Mouse (Mus musculus): ENCODE results near the gene Glt1d1. TPM values are rescaled to one million over a fixed set of nuclear protein-coding genes. Genes with fewer than 3 reads are reported as not detected.

The Glt1d1 gene
- polyA plus RNA-seq, 1 experiment from 2014 or later, result 0.79 TPM

GRCm38 (mm10) chr5:127677561-127677960, 45.5 kb downstream of the Glt1d1 start:
- no peak overlapping the region for H3K4me3 ChIP-seq
- H3K36me3 ChIP-seq, result no peaks in the 10 kb centered on the region
- H3K27ac ChIP-seq, result no peak overlapping the region
- H3K4me2 ChIP-seq (replicated peaks), result no peak overlapping the region
- 0 out of 2 replicates have a peak, but pooled peaks cover 6% of the 10 kb centered on the region for H3K9me3 ChIP-seq
- H3K9ac ChIP-seq, result no peak overlapping the region
- H3K4me1 ChIP-seq, result no peaks in the 10 kb centered on the region
- ATAC-seq (ENCODE audit: low FRiP score, low read depth), result no peak
- 88% methylated on average over 2 of the region's 2 CpGs for WGBS
- no peaks in the 10 kb centered on the region for H3K27me3 ChIP-seq

- WGBS, result 99% methylated on average over 5 of the region's 5 CpGs
- ATAC-seq (ENCODE audit: low FRiP score, low read depth), result no peak
- H3K4me1 ChIP-seq, result no peaks in the 10 kb centered on the region
Measured at GRCm38 (mm10) chr5:127678501-127678900, 46.4 kb downstream of the Glt1d1 start.

DNA sequence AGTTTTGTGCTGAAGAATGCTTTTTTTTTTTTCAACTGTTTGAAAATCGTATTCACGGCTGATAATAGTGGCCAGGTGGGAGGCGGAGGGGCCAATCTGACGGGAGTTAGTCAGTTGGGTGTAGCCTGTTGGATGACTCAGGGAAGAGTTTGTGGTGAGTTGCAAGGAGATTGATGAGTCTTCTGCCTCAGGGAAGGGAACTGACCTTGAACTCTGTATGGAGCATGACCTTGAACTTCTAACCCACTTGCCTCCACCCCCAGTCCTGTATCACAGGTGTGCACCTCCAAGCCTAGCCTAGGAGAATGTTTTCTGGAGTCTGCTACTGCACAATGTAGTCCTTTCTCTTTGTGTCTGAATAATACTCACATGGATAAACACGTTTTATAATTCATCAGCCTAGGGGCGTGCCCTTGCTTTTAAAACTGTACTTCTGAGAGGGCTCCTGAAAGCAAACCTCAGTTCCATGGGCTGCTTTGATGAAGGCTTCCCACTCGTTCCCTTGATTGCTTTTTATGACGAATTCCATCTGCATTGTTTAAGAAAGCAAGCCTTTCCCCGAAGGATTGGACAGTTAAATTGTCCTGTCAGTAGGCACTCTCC, 56.6 kb downstream of the Glt1d1 start:
- Histone ChIP-seq H3K27ac (no peak overlapping the region), H3K36me3 (no peaks in the 10 kb centered on the region), H3K27me3 (no peaks in the 10 kb centered on the region), H3K4me2 (replicated peaks) (no peak overlapping the region), H3K4me1 (peaks cover 4% of the 10 kb centered on the region; the same call in 1 of the 2 replicates), H3K4me3 (no peak overlapping the region), H3K9ac (no peak overlapping the region), H3K9me3 (no peaks in the 10 kb centered on the region)
- no peak for ATAC-seq (ENCODE audit: low FRiP score, low read depth)
- 66% methylated on average over 9 of the region's 9 CpGs for WGBS

More at GRCm38 (mm10) chr5:127678501-127678900, 46.4 kb downstream of the Glt1d1 start:
- Histone ChIP-seq H3K27ac (no peak overlapping the region), H3K36me3 (no peaks in the 10 kb centered on the region), H3K27me3 (no peaks in the 10 kb centered on the region), H3K9ac (no peak overlapping the region), H3K4me2 (replicated peaks) (no peak overlapping the region), H3K9me3 (0 out of 2 replicates have a peak, but pooled peaks cover 6% of the 10 kb centered on the region), H3K4me3 (no peak overlapping the region)

GRCm38 (mm10) chr5:127691085-127691484, 59.0 kb downstream of the Glt1d1 start:
- no peak for ATAC-seq (ENCODE audit: low FRiP score, low read depth)
- Histone ChIP-seq H3K27ac (no peak overlapping the region), H3K4me3 (no peak overlapping the region), H3K4me2 (replicated peaks) (no peak overlapping the region), H3K27me3 (no peaks in the 10 kb centered on the region), H3K9ac (no peak overlapping the region), H3K9me3 (no peaks in the 10 kb centered on the region), H3K4me1 (peaks cover 4% of the 10 kb centered on the region; the same call in 1 of the 2 replicates), H3K36me3 (no peaks in the 10 kb centered on the region)
- 85% methylated on average over 10 of the region's 10 CpGs for WGBS

DNA sequence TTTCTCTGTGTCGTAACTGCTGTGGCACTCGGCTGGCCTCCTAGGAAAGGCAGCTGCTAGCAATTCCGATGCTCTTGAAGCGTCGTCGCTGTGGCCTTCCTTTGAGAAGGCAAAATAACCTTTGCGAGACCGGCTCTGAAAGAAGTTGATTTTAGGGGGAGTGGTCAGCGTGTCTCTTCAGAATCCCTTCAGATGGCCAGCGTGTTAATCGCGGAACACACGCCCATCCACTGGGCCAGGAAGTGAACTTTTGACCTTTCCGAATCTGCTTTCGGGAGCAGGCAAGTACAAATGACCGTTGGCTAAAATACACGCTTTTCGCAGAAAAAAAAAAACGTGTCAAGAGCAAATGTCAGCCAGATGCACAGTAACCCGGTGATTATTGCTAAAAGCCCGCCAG, 59.5 kb downstream of the Glt1d1 start:
- Histone ChIP-seq H3K36me3 (no peaks in the 10 kb centered on the region), H3K4me3 (no peak overlapping the region), H3K27ac (no peak overlapping the region), H3K4me2 (replicated peaks) (0 out of 2 replicates have a peak overlapping the region, but pooled peaks have one; percentile 16), H3K9me3 (no peaks in the 10 kb centered on the region), H3K9ac (0 out of 2 replicates have a peak overlapping the region, but pooled peaks have one; percentile 31), H3K4me1 (peaks cover 4% of the 10 kb centered on the region; the same call in 1 of the 2 replicates), H3K27me3 (no peaks in the 10 kb centered on the region)
- WGBS, result 25% methylated on average over 21 of the region's 21 CpGs
- no peak for ATAC-seq (ENCODE audit: low FRiP score, low read depth)

DNA sequence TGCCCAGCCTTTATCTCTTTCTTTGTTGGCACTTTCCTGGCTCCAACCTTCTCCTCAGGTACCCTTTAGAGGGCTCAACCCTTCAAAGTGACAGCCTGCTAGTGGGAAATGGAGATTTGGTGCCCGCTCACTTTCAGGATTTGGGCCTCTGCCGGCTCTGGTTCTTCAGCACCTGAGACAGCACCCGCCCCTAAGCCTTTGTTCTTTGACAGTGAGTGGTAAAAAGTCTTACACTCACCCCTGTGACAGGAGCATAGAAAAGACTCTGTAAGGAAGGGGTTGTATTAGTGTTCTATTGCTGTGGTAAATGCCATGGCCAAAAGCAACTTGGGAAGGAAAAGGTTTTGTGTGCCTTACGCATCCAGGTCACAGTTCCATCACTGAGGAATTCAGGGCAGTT, 63.8 kb downstream of the Glt1d1 start:
- H3K27ac ChIP-seq, result no peak overlapping the region
- no peaks in the 10 kb centered on the region for H3K27me3 ChIP-seq
- H3K9ac ChIP-seq, result no peak overlapping the region
- H3K9me3 ChIP-seq, result no peaks in the 10 kb centered on the region
- 70% methylated on average over 4 of the region's 4 CpGs for WGBS
- peaks cover 4% of the 10 kb centered on the region; the same call in 1 of the 2 replicates for H3K4me1 ChIP-seq
- no peak for ATAC-seq (ENCODE audit: low FRiP score, low read depth)
- H3K4me3 ChIP-seq, result no peak overlapping the region
- no peaks in the 10 kb centered on the region for H3K36me3 ChIP-seq
- no peak overlapping the region for H3K4me2 ChIP-seq (replicated peaks)

- no peak for ATAC-seq (ENCODE audit: low FRiP score, low read depth)
Measured at GRCm38 (mm10) chr5:127696602-127697001, 64.5 kb downstream of the Glt1d1 start.

DNA sequence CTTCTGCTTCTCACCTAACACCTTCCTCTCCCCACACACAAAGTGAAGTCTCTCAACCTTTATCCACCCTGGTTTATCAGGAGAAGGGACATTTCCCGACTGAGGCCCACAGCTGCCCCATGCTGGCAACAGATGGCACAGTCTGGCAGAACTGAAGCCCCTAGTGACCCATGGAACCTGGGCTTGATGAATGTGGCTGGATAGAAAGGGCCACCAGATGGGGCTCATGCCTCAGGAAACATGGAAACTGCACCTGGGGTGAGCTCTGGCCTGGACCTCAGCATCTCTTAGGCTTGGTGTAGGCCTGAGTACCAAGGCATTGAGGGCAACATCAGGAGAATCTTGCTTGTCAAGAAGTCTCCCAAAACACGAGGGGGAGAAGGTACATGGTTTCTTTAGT, 66.5 kb downstream of the Glt1d1 start:
- no peak for ATAC-seq (ENCODE audit: low FRiP score, low read depth)
- WGBS, result 54% methylated on average over 2 of the region's 2 CpGs
- H3K4me3 ChIP-seq, result no peak overlapping the region

More at GRCm38 (mm10) chr5:127696602-127697001, 64.5 kb downstream of the Glt1d1 start:
- no peaks in the 10 kb centered on the region for H3K27me3 ChIP-seq
- peaks cover 1% of the 10 kb centered on the region; the same call in 1 of the 2 replicates for H3K4me1 ChIP-seq
- no peaks in the 10 kb centered on the region for H3K9me3 ChIP-seq
- H3K4me2 ChIP-seq (replicated peaks), result no peak overlapping the region
- H3K9ac ChIP-seq, result no peak overlapping the region
- H3K27ac ChIP-seq, result no peak overlapping the region
- WGBS, result 87% methylated on average over 4 of the region's 4 CpGs
- no peak overlapping the region for H3K4me3 ChIP-seq
- no peaks in the 10 kb centered on the region for H3K36me3 ChIP-seq

DNA sequence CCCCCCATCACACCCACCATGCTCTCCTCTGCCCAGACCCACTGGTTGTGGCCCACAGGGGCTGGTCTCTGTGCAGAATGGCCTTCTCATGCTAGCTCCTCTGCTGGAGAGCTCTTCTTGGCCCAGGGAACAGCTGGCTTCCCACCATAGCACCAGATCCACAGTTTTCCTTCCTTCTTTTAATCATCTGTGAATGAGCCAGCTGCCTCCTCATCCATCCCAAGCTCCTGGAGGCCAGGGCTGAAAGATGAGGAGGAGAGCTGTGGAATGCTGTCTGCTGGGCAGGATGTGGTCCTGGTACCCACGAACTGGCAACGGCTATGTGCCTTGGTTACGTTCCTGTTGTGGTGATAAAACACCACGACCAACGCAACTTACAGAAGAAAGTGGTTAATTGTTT, 67.6 kb downstream of the Glt1d1 start:
- Histone ChIP-seq H3K36me3 (no peaks in the 10 kb centered on the region), H3K27me3 (no peaks in the 10 kb centered on the region), H3K27ac (no peak overlapping the region), H3K9me3 (no peaks in the 10 kb centered on the region), H3K4me3 (no peak overlapping the region), H3K9ac (no peak overlapping the region), H3K4me2 (replicated peaks) (no peak overlapping the region), H3K4me1 (no peaks in the 10 kb centered on the region)
- WGBS, result 72% methylated on average over 5 of the region's 5 CpGs
- ATAC-seq (ENCODE audit: low FRiP score, low read depth), result no peak

More for the DNA sequence above, 66.5 kb downstream of the Glt1d1 start:
- H3K36me3 ChIP-seq, result no peaks in the 10 kb centered on the region
- no peak overlapping the region for H3K4me2 ChIP-seq (replicated peaks)
- no peak overlapping the region for H3K9ac ChIP-seq
- no peaks in the 10 kb centered on the region for H3K27me3 ChIP-seq
- no peaks in the 10 kb centered on the region for H3K9me3 ChIP-seq
- H3K27ac ChIP-seq, result no peak overlapping the region
- H3K4me1 ChIP-seq, result no peaks in the 10 kb centered on the region

DNA sequence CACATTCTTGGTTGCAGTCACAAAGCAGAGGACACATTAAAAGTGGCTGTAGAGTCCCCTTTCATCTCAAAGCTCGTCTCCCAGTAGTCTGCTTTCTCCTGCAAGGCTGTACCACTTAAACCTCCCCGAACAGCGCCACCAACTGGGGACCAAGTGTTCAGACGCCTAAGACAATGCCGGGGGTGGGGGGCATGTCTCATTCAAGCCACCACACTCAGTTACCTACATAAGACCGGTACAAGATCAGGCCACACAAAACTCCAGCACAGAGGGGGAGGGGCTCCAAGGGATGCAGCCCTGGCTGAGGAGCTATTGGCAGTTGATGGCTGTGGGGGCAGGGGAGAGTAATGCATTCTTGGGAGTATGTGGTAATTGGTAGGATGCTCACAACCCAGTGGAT, 68.1 kb downstream of the Glt1d1 start:
- no peak overlapping the region for H3K4me2 ChIP-seq (replicated peaks)
- no peak overlapping the region for H3K27ac ChIP-seq
- no peaks in the 10 kb centered on the region for H3K27me3 ChIP-seq
- 69% methylated on average over 6 of the region's 6 CpGs for WGBS
- no peak for ATAC-seq (ENCODE audit: low FRiP score, low read depth)
- no peak overlapping the region for H3K4me3 ChIP-seq
- no peaks in the 10 kb centered on the region for H3K36me3 ChIP-seq
- H3K9ac ChIP-seq, result no peak overlapping the region
- no peaks in the 10 kb centered on the region for H3K4me1 ChIP-seq
- no peaks in the 10 kb centered on the region for H3K9me3 ChIP-seq

DNA sequence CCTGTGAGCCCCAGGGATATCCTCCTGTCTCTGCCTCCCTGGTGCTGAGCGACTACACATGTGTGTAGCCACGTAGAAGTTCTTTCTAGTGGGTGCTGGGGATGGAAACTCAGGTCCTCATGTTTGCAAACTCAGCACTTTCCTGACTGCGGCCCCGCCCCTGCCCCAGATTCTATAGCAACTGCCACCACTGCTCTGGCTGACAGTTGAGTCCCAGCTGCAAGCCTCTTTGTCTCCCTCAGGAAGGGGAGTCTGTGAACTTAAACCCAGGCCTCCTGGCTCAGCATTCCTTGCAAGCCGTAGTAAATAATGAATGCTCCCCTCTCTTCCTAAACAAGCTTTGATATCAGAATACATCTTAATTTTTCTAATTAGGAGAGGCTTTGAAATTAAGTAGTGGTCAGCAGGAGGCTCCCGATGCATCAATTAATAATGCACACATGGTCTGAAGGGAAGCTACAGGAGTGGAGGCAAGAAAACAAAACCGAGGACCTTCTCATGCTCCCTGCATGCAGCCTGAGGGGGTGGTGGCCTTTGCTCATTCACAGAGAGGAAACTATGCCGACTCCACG, 71.6 kb downstream of the Glt1d1 start:
- H3K4me3 ChIP-seq, result no peak overlapping the region
- no peaks in the 10 kb centered on the region for H3K4me1 ChIP-seq
- H3K4me2 ChIP-seq (replicated peaks), result no peak overlapping the region
- 60% methylated on average over 9 of the region's 9 CpGs for WGBS
- no peaks in the 10 kb centered on the region for H3K27me3 ChIP-seq
- H3K36me3 ChIP-seq, result no peaks in the 10 kb centered on the region
- H3K9me3 ChIP-seq, result no peaks in the 10 kb centered on the region
- no peak overlapping the region for H3K9ac ChIP-seq
- no peak for ATAC-seq (ENCODE audit: low FRiP score, low read depth)
- no peak overlapping the region for H3K27ac ChIP-seq

GRCm38 (mm10) chr5:127705225-127705624, 73.2 kb downstream of the Glt1d1 start:
- 91% methylated on average over 9 of the region's 9 CpGs for WGBS
- Histone ChIP-seq H3K27ac (no peak overlapping the region), H3K36me3 (no peaks in the 10 kb centered on the region), H3K9ac (no peak overlapping the region), H3K27me3 (no peaks in the 10 kb centered on the region), H3K4me2 (replicated peaks) (no peak overlapping the region), H3K4me3 (no peak overlapping the region), H3K9me3 (no peaks in the 10 kb centered on the region), H3K4me1 (no peaks in the 10 kb centered on the region)
- ATAC-seq (ENCODE audit: low FRiP score, low read depth), result no peak

DNA sequence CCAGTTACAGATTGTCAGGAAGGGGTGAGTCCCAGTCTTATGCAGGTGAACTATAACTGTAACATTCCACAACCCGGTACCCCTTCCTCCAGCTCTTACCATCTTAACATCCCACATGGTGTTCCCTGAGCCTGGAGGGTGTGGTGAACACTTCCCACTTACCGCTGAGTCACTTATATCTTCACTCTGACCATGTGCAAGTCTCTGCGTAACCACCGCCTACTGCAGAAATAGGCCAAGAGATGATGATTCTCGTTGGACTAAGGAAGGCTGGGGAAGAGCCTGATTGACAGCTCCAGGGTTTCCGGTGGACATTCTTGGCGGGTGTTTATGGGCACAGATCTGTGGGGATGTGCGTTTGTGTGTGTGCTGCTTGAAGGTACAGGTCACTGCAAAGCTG, 73.9 kb downstream of the Glt1d1 start:
- 86% methylated on average over 8 of the region's 8 CpGs for WGBS
- no peak for ATAC-seq (ENCODE audit: low FRiP score, low read depth)
- no peaks in the 10 kb centered on the region for H3K9me3 ChIP-seq

More for the DNA sequence above, 73.9 kb downstream of the Glt1d1 start:
- Histone ChIP-seq H3K9ac (no peak overlapping the region), H3K27ac (no peak overlapping the region), H3K27me3 (no peaks in the 10 kb centered on the region), H3K36me3 (no peaks in the 10 kb centered on the region), H3K4me2 (replicated peaks) (no peak overlapping the region), H3K4me3 (no peak overlapping the region), H3K4me1 (no peaks in the 10 kb centered on the region)
